Mouse (Mus musculus) CH12F3 (cell line): ENCODE results near the gene Nedd8.

Experiments
- in situ Hi-C: fragments of 300-500 bp; cut with MboI; formaldehyde crosslinking; loops from 2 replicates; pipeline ENCODE4 v1.14.3; 2020; ENCODE audit warnings: low sequenced_read_pairs

The Nedd8 gene

GRCm38 (mm10) chr14:55671486-55671832, 465 bp downstream of the Nedd8 start:
- in situ Hi-C loops, result no loop called here

- in situ Hi-C loops, result no loop called here
Observed at GRCm38 (mm10) chr14:55660636-55661035, 11.3 kb downstream of the Nedd8 start.

GRCm38 (mm10) chr14:55659960-55660573, 11.9 kb downstream of the Nedd8 start, which contains the start of gene Mdp1:
Gene Mdp1, minus strand, starts transcription at chr14:55660508.
- in situ Hi-C loops, result no loop called here

GRCm38 (mm10) chr14:55658011-55658410, 13.9 kb downstream of the Nedd8 start:
- in situ Hi-C loops, result no loop called here

GRCm38 (mm10) chr14:55656935-55657334, 15.0 kb downstream of the Nedd8 start:
- in situ Hi-C loops, result no loop called here

GRCm38 (mm10) chr14:55651528-55651927, 20.4 kb downstream of the Nedd8 start:
- in situ Hi-C loops, result no loop called here

GRCm38 (mm10) chr14:55649884-55650283, 22.0 kb downstream of the Nedd8 start, which contains the start of gene Tssk4:
Gene Tssk4, plus strand, starts transcription at chr14:55650184.
- in situ Hi-C loops, result no loop called here

GRCm38 (mm10) chr14:55644261-55644888, 27.5 kb downstream of the Nedd8 start:
- in situ Hi-C loops, result no loop called here

GRCm38 (mm10) chr14:55643060-55643907, 28.6 kb downstream of the Nedd8 start, which contains the start of gene Tm9sf1:
Gene Tm9sf1, minus strand, starts transcription at chr14:55643806.
- in situ Hi-C loops, result no loop called here

GRCm38 (mm10) chr14:55642679-55643059, 29.3 kb downstream of the Nedd8 start:
- in situ Hi-C loops, result no loop called here

GRCm38 (mm10) chr14:55641291-55641690, 30.6 kb downstream of the Nedd8 start:
- in situ Hi-C loops, result no loop called here

GRCm38 (mm10) chr14:55640816-55641215, 31.1 kb downstream of the Nedd8 start:
- in situ Hi-C loops, result no loop called here

- in situ Hi-C loops, result no loop called here
Observed at GRCm38 (mm10) chr14:55637795-55638194, 34.1 kb downstream of the Nedd8 start, which contains the start of gene Gm49378. Gene Gm49378, minus strand, starts transcription at chr14:55637895.

GRCm38 (mm10) chr14:55635523-55636007, 36.4 kb downstream of the Nedd8 start, which contains the start of gene Ipo4:
Gene Ipo4, minus strand, starts transcription at chr14:55635957.
- in situ Hi-C loops, result no loop called here

GRCm38 (mm10) chr14:55634874-55635522, 36.9 kb downstream of the Nedd8 start:
- in situ Hi-C loops, result no loop called here

- in situ Hi-C loops, result no loop called here
Observed at GRCm38 (mm10) chr14:55629312-55629711, 42.6 kb downstream of the Nedd8 start.

- in situ Hi-C loops, result no loop called here
Observed at GRCm38 (mm10) chr14:55628077-55628827, 43.7 kb downstream of the Nedd8 start.

- in situ Hi-C loops, result no loop called here
Observed at GRCm38 (mm10) chr14:55618486-55619195, 53.3 kb downstream of the Nedd8 start.

GRCm38 (mm10) chr14:55617822-55618221, 54.1 kb downstream of the Nedd8 start, which contains the start of gene Rec8:
Gene Rec8, plus strand, starts transcription at chr14:55618037.
- in situ Hi-C loops, result no loop called here
